Mouse (Mus musculus) hindbrain, embryonic 16.5 days (tissue): ENCODE data around the gene Il2rb. TPM values are rescaled to one million over a fixed set of nuclear protein-coding genes. Genes with fewer than 3 reads are reported as not detected.

ENCODE experiments used
- ATAC-seq: fragments of 200-750 bp; cut with Nextera tagmentation; 2 replicates; pipeline ENCODE4 v1.8.0; 2017; ENCODE audit warnings: moderate TSS enrichment, moderate library complexity
- H3K27ac ChIP-seq: fragments of 300-500 bp; sonication (generic); 2 replicates; pipeline ENCODE4 v1.5.1; 2014; ENCODE audit warnings: low read depth, mild to moderate bottlenecking, control low read depth, low read length, moderate library complexity
- H3K27me3 ChIP-seq: fragments of 300-500 bp; sonication (generic); replicated peaks from 2 replicates; pipeline ENCODE4 v1.6.1; 2014; ENCODE audit warnings: low read length; ENCODE audit not compliant: control insufficient read depth, insufficient read depth
- H3K36me3 ChIP-seq: fragments of 300-500 bp; sonication (generic); 2 replicates; pipeline ENCODE4 v1.6.1; 2014; ENCODE audit warnings: mild to moderate bottlenecking, low read length, moderate library complexity, mixed read lengths; ENCODE audit not compliant: control insufficient read depth, insufficient read depth
- H3K4me1 ChIP-seq: fragments of 300-500 bp; sonication (generic); 2 replicates; pipeline ENCODE4 v1.6.1; 2014; ENCODE audit warnings: low read depth, low read length; ENCODE audit not compliant: control insufficient read depth, insufficient read depth
- H3K4me2 ChIP-seq: fragments of 300-500 bp; sonication (generic); 2 replicates; pipeline ENCODE4 v1.6.1; 2014; ENCODE audit warnings: mild to moderate bottlenecking, low read length, control low read depth, moderate library complexity
- H3K4me3 ChIP-seq: fragments of 300-500 bp; sonication (generic); 2 replicates; pipeline ENCODE4 v1.5.1; 2014; ENCODE audit warnings: mild to moderate bottlenecking, low read length, control low read depth, moderate library complexity
- H3K9ac ChIP-seq: fragments of 300-500 bp; sonication (generic); 2 replicates; pipeline ENCODE4 v1.6.1; 2014; ENCODE audit warnings: low read depth, mild to moderate bottlenecking, control low read depth, low read length, moderate library complexity
- H3K9me3 ChIP-seq: fragments of 300-500 bp; sonication (generic); 2 replicates; pipeline ENCODE4 v1.6.1; 2014; ENCODE audit warnings: mild to moderate bottlenecking, low read length, moderate library complexity; ENCODE audit not compliant: control insufficient read depth
- WGBS: fragments of 180-500 bp; shearing (Covaris S2); extraction: QIAGEN DNeasy Blood & Tissue Kit; methylation state at CpG from one replicate; pipeline ENCODE4 v1.1.7; 2014; 5-methylcytosine and 5-hydroxymethylcytosine counted together
- polyA plus RNA-seq: library from polyadenylated mRNA; unstranded; fragments of >200 nt; fragmentation: Nextera tagmentation; extraction: Ambion mirVana; gene quantifications from 2 replicates; pipeline ENCODE4 v1.2.1, GENCODE M21; 2015

The Il2rb gene
- polyA plus RNA-seq, 1 experiment from 2014 or later, result 0.26 TPM

DNA sequence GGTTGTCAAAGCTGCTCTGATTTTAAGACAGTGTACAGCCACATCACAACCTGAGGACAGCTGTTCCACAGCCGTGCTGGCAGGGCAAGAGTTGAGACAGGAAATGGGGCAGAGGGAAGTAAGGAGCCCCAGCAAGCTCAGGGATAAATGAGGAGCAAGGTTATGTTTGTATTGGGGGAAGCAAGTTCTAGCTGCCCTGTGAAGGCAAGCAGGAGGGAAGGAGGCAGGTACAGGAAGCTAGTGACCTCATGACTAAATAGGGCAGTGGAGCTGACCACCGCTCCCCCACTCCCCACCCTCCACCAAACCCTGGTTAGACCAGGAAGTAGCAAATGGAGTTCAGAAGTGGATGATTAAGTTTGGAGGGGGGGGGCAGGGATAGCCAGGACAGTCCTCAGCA is 14.1 kb downstream of the Il2rb start:
- Histone ChIP-seq H3K36me3 (no peaks in the 10 kb centered on the region), H3K4me1 (no peaks in the 10 kb centered on the region), H3K4me3 (no peak overlapping the region), H3K27ac (no peak overlapping the region), H3K27me3 (no peaks in the 10 kb centered on the region), H3K4me2 (no peak overlapping the region), H3K9me3 (no peaks in the 10 kb centered on the region), H3K9ac (no peak overlapping the region)
- no peak for ATAC-seq
- 68% methylated on average over 2 of the region's 2 CpGs for WGBS

DNA sequence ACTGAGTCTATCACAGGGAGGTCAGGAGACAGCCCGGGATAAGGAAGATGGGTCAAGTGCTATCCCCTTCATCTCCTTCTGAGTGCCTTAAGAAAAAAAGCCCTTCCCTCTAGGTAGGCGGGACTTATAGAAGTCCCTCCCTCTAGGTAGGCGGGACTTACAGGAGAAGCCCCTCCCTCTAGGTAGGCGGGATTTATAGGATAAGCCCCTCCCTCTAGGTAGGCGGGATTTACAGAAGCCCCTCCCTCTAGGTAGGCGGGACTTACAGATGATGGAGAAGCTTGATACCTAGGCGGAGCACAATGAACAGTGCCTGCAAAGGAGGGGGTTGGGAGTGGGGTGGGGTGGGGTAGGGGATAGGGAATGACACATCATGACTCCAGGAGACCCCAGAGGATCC is 15.0 kb downstream of the Il2rb start:
- Histone ChIP-seq H3K36me3 (no peaks in the 10 kb centered on the region), H3K27me3 (no peaks in the 10 kb centered on the region), H3K9me3 (no peaks in the 10 kb centered on the region), H3K4me2 (no peak overlapping the region), H3K4me1 (no peaks in the 10 kb centered on the region), H3K9ac (no peak overlapping the region), H3K4me3 (no peak overlapping the region), H3K27ac (no peak overlapping the region)
- 80% methylated on average over 7 of the region's 7 CpGs for WGBS
- ATAC-seq, result no peak

DNA sequence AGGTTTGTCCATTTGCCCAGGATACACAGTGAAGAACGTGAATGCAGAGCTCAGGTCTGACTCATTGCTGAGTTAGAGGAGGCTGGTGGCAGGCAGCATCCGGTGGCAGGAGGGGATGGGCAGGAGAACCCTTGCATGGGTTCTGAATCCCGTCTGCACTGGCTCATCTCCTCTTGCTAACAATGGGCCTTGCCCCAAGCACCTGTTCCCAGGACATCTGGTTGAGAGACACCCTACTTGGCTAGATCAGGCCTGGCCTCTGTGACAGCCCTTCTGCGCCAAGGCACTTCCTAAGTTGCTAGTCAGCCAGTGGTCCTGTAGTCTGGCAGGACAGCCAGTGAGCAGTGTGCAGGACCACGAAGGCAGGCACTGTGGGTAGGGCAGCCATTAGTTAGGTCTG is 15.6 kb downstream of the Il2rb start:
- H3K9me3 ChIP-seq, result no peaks in the 10 kb centered on the region
- no peak overlapping the region for H3K4me3 ChIP-seq
- H3K27me3 ChIP-seq, result no peaks in the 10 kb centered on the region
- no peaks in the 10 kb centered on the region for H3K36me3 ChIP-seq
- H3K27ac ChIP-seq, result no peak overlapping the region
- no peak overlapping the region for H3K4me2 ChIP-seq
- no peak for ATAC-seq
- no peaks in the 10 kb centered on the region for H3K4me1 ChIP-seq
- H3K9ac ChIP-seq, result no peak overlapping the region
- WGBS, result 82% methylated on average over 5 of the region's 5 CpGs

DNA sequence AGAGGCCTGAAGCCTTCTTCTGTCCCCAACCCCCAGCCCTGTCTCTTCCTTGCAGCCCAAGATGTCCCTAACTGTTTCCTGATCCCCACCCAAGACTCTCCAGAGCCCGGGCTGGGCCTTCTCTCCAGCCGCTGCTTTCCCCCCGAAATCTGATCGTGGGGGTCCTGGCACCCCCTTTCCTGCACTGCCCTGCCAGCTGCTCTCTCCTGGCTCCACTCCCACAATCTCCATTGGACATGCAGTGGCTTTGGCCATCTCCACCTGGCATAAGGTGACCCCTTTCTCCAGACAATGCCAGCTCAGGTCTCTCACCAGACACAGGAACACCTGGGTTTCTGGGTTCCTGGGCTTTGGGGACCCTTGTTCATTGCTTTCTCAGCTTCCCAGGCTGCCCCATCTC is 17.0 kb downstream of the Il2rb start:
- no peaks in the 10 kb centered on the region for H3K4me1 ChIP-seq
- ATAC-seq, result no peak
- H3K27ac ChIP-seq, result no peak overlapping the region
- 93% methylated on average over 4 of the region's 4 CpGs for WGBS
- no peaks in the 10 kb centered on the region for H3K36me3 ChIP-seq
- no peak overlapping the region for H3K4me3 ChIP-seq
- H3K4me2 ChIP-seq, result no peak overlapping the region
- H3K27me3 ChIP-seq, result no peaks in the 10 kb centered on the region
- no peaks in the 10 kb centered on the region for H3K9me3 ChIP-seq
- H3K9ac ChIP-seq, result no peak overlapping the region

DNA sequence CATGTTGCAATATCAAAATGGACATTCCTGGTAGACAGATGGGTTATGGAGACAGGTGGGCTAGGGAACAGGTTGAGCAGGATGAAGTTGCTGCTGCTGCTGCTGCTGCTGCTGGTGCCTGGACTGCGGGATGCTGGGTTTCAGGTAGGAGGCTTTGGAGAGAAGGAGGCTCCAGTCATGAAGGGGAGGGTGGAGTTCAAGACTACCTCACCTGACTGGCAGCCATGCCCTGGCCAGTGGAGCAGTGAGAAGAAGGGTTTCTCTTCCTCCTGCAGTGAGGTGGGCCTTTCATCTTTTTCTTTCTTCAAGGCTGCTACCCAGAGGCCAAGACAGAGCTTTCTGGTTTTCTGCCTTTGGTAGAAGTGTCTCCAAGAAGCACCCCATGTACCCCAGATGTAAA is 18.2 kb downstream of the Il2rb start:
- H3K4me2 ChIP-seq, result no peak overlapping the region
- no peaks in the 10 kb centered on the region for H3K4me1 ChIP-seq
- H3K9me3 ChIP-seq, result no peaks in the 10 kb centered on the region
- no peaks in the 10 kb centered on the region for H3K27me3 ChIP-seq
- no peak overlapping the region for H3K4me3 ChIP-seq
- 76% methylated on average over 1 of the region's 1 CpGs for WGBS
- H3K36me3 ChIP-seq, result no peaks in the 10 kb centered on the region
- no peak overlapping the region for H3K27ac ChIP-seq
- no peak for ATAC-seq
- no peak overlapping the region for H3K9ac ChIP-seq

DNA sequence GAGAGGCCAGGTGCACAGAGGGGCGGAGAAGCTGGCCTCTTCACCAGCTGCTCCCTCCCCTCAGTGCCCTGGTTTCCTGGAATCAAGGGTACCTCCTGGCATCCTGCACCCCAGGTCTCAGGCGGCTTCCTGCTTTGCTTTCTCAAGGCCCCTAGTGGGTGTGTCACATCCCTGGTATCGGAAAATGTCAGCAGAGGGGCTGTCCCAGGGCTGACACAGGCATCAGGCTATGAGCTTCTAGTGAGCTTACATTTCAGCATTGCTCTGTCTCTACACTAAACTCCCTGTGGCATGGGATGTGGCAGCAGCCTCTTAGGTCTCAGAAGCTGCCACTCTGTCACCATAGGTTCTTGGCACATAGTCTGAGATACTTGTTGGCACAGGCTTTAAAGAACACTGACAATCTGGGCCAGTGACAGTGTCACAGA is 19.5 kb downstream of the Il2rb start:
- H3K4me3 ChIP-seq, result no peak overlapping the region
- no peak for ATAC-seq
- WGBS, result 73% methylated on average over 3 of the region's 3 CpGs
- no peaks in the 10 kb centered on the region for H3K36me3 ChIP-seq
- no peak overlapping the region for H3K27ac ChIP-seq
- no peaks in the 10 kb centered on the region for H3K9me3 ChIP-seq
- no peaks in the 10 kb centered on the region for H3K27me3 ChIP-seq
- no peaks in the 10 kb centered on the region for H3K4me1 ChIP-seq
- H3K9ac ChIP-seq, result no peak overlapping the region
- H3K4me2 ChIP-seq, result no peak overlapping the region

DNA sequence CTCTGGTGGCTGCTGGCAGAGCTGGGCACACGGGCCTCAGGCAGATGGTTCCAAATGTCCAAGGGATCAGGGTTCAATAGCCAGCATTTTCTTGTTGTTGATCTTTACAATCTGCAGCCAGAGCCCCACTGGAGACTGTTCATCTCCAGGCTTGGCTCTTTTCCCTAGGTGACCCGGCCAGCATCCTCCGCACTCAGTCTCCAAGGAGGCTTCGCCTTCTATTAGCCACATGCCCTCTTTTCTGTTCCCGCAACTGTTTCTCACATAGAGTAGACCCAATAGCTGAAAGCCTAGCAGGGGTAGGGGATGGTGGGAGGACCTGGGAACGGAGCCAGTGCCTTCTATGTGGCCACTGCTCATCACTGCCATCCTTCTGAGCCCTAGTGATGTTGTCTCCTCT is 21.6 kb downstream of the Il2rb start:
- 73% methylated on average over 6 of the region's 6 CpGs for WGBS
- Histone ChIP-seq H3K27ac (no peak overlapping the region), H3K4me1 (no peaks in the 10 kb centered on the region), H3K9ac (no peak overlapping the region), H3K36me3 (no peaks in the 10 kb centered on the region), H3K4me2 (no peak overlapping the region), H3K4me3 (no peak overlapping the region), H3K27me3 (no peaks in the 10 kb centered on the region), H3K9me3 (no peaks in the 10 kb centered on the region)
- ATAC-seq, result no peak

DNA sequence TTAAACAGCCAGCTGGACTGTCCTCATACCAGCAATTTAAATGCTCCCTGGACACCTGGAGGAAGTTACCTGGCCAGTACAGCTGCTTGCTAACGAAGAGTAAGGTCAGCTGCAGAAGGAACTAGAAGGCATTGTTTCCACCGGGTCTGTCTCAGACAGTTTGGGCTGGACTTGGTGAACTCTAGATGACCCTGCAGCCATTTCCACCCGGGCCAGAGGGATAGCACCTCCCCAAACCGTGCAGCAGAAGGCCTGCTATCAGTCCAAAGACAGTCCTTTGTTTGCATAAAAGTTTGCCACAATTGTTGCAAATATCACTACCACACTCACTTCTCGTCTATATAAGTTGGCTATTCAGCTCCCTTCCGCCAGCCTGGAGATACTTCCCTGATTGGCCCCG is 23.2 kb downstream of the Il2rb start:
- no peaks in the 10 kb centered on the region for H3K9me3 ChIP-seq
- no peak overlapping the region for H3K27ac ChIP-seq

DNA sequence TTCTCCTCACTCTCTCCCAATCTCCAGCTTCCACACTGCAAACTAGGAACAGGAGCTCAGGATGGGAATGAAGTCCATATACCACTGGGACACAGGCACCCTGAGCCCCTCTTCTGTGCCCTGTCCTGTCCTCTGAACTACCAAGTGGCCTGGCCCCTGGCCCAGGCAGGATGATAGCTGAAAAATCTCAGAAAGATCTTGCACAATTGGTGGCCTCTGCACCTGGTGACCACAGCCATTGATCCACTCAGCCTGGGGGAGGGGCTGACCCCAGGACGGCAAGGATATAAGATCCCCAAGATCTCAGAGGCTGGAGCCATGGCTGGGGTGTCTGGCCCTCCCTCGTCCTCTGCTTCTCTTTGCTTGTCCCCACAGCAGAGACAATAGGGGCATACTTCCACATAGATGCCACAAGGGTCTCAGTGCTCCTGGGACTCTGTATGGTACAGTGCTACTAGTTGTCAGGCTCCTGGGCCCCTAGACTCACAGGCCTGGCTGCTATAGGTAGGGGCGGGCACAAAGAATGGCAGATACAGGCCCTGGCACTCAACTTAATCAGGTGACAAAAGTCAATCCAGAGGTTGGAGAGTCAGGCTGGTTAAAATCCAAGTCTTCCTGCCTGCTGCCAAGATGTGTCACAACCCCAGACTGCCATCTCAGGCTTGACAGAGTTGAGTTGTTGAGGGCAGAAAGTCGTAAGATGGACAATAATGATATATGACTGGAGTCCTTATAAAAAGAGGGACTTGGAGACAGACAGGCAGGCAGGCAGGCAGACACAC is 24.4 kb downstream of the Il2rb start:
- Histone ChIP-seq H3K9me3 (no peaks in the 10 kb centered on the region), H3K27ac (no peak overlapping the region), H3K27me3 (no peaks in the 10 kb centered on the region), H3K36me3 (no peaks in the 10 kb centered on the region), H3K4me1 (no peaks in the 10 kb centered on the region), H3K9ac (no peak overlapping the region), H3K4me3 (no peak overlapping the region), H3K4me2 (no peak overlapping the region)
- no peak for ATAC-seq
- WGBS, result 74% methylated on average over 4 of the region's 4 CpGs

More for the DNA sequence above, 23.2 kb downstream of the Il2rb start:
- Histone ChIP-seq H3K27me3 (no peaks in the 10 kb centered on the region), H3K4me2 (no peak overlapping the region), H3K4me3 (no peak overlapping the region), H3K9ac (no peak overlapping the region), H3K4me1 (no peaks in the 10 kb centered on the region), H3K36me3 (no peaks in the 10 kb centered on the region)
- 48% methylated on average over 7 of the region's 7 CpGs for WGBS
- no peak for ATAC-seq
